ENCODE assay signal across 10 mouse cellular contexts in genomic region chr14:30255701-30256400, GRCm38 (mm10).
DNase-seq lines count a peak whose midpoint lies in the region; ATAC-seq lines count a peak whose summit lies in the region.
"Had no signal": no experiment of that assay in that cellular context is flagged by ENCODE, and none has a peak within 500 bp of the region (broad histone marks: within the 10 kb centered on the region; RNA-seq: fewer than 3 reads in every experiment).

No protein-coding gene starts in this region.

- peak overlapping the region; percentile 48; the same call in 1 of the 2 replicates for H3K27ac ChIP-seq in forebrain, embryonic 16.5 days (ENCODE audit: low read length)
- H3K27ac ChIP-seq in midbrain, embryonic 16.5 days (ENCODE audit: low read length) = 0 out of 2 replicates have a peak overlapping the region, but pooled peaks have one; percentile 39
- H3K27ac ChIP-seq: neural tube, embryonic 12.5 days had no signal

- WGBS in forebrain, embryonic 16.5 days = 27% methylated on average over 12 of the region's 12 CpGs
- WGBS in midbrain, embryonic 16.5 days = 51% methylated on average over 12 of the region's 12 CpGs

- intact Hi-C loops in left cerebral cortex, postnatal 4 days (cut with DNase I) = no loop called here

- no peak overlapping the region for H3K9ac ChIP-seq in forebrain, embryonic 16.5 days (replicated peaks; ENCODE audit: low read depth, low read length)
- no peak overlapping the region for H3K9ac ChIP-seq in midbrain, embryonic 16.5 days (ENCODE audit: low read depth, low read length)
- H3K9ac ChIP-seq: neural tube, embryonic 12.5 days had no signal

- H3K27me3 ChIP-seq in forebrain, embryonic 16.5 days (replicated peaks; ENCODE audit: control insufficient read depth, insufficient read depth, low read length) = no peaks in the 10 kb centered on the region
- H3K27me3 ChIP-seq in midbrain, embryonic 16.5 days (ENCODE audit: control insufficient read depth, insufficient read depth, low read depth, low read length) = no peaks in the 10 kb centered on the region
- H3K27me3 ChIP-seq: neural tube, embryonic 12.5 days had no signal

- peak; percentile 79 for ATAC-seq in forebrain, embryonic 16.5 days
- ATAC-seq in midbrain, embryonic 16.5 days = peak; percentile 37; the same call in 1 of the 2 replicates

- no peak overlapping the region for H3K4me2 ChIP-seq in forebrain, embryonic 16.5 days (ENCODE audit: low read length)
- H3K4me2 ChIP-seq in midbrain, embryonic 16.5 days (ENCODE audit: low read length) = no peak overlapping the region
- H3K4me2 ChIP-seq: neural tube, embryonic 12.5 days had no signal

- peaks cover 11% of the 10 kb centered on the region for H3K4me1 ChIP-seq in forebrain, embryonic 16.5 days (replicated peaks; ENCODE audit: control insufficient read depth, insufficient read depth, low read length)
- H3K4me1 ChIP-seq in midbrain, embryonic 16.5 days (ENCODE audit: control insufficient read depth, insufficient read depth, low read length) = peaks cover 16% of the 10 kb centered on the region

- no peaks in the 10 kb centered on the region for H3K36me3 ChIP-seq in forebrain, embryonic 16.5 days (ENCODE audit: control insufficient read depth, insufficient read depth)
- H3K36me3 ChIP-seq in midbrain, embryonic 16.5 days (ENCODE audit: control insufficient read depth, insufficient read depth, low read length) = no peaks in the 10 kb centered on the region
- H3K36me3 ChIP-seq: neural tube, embryonic 12.5 days had no signal

- no peaks in the 10 kb centered on the region for H3K9me3 ChIP-seq in forebrain, embryonic 16.5 days (ENCODE audit: control insufficient read depth, low read length)
- no peaks in the 10 kb centered on the region for H3K9me3 ChIP-seq in midbrain, embryonic 16.5 days (replicated peaks; ENCODE audit: control insufficient read depth, low read length, poor library complexity, severe bottlenecking)
- H3K9me3 ChIP-seq: neural tube, embryonic 12.5 days had no signal

- peak; percentile 17 for DNase-seq in left cerebral cortex, postnatal 4 days
- no peak for DNase-seq in left cerebral cortex, adult 18-20 months (ENCODE audit: low spot score in 2 of 2)
- DNase-seq in embryo, embryonic 11 days = peak; percentile 41
- DNase-seq in right cerebral cortex, postnatal 25 days = no peak
- DNase-seq in right cerebral cortex, postnatal 4 days = no peak
- DNase-seq in ovary, postnatal 10 days (ENCODE audit: low spot score) = no peak
- DNase-seq: kidney, adult 18-20 months had no signal

- no peak overlapping the region for H3K4me3 ChIP-seq in forebrain, embryonic 16.5 days (replicated peaks; ENCODE audit: low read length)
- no peak overlapping the region for H3K4me3 ChIP-seq in midbrain, embryonic 16.5 days (ENCODE audit: low read depth, low read length)
- H3K4me3 ChIP-seq: neural tube, embryonic 12.5 days had no signal

Comparison
In these comparisons a context has a peak if more than half of its experiments do, and no peak if none do; other contexts are left out.
1. DNase-seq: peak in left cerebral cortex, postnatal 4 days (single experiment) and embryo, embryonic 11 days (single experiment); none in left cerebral cortex, adult 18-20 months (0 of 2), right cerebral cortex, postnatal 25 days (single experiment), right cerebral cortex, postnatal 4 days (single experiment) and ovary, postnatal 10 days (single experiment).